Mouse (Mus musculus): ENCODE results near the gene Eepd1. TPM values are rescaled to one million over a fixed set of nuclear protein-coding genes. Genes with fewer than 3 reads are reported as not detected.

Gene Eepd1
- total and polyA plus RNA-seq, 3 experiments, result 0.05 TPM; not detected in 2

GRCm38 (mm10) chr9:25482999-25483347 is 1.6 kb downstream of the Eepd1 start:
- no peak for ATAC-seq (ENCODE audit: extremely low read depth, insufficient number of reproducible peaks, low FRiP score, poor library complexity, severe bottlenecking)
- no peaks in the 10 kb centered on the region for H3K9me3 ChIP-seq (replicated peaks)
- H3K27me3 ChIP-seq (ENCODE audit: insufficient read depth, low read length), result peaks cover 19% of the 10 kb centered on the region
- peaks cover 8% of the 10 kb centered on the region; the same call in 1 of the 2 replicates for H3K4me1 ChIP-seq (ENCODE audit: insufficient read depth, low read depth, low read length)
- H3K36me3 ChIP-seq (replicated peaks), result no peaks in the 10 kb centered on the region
- no peak for TF ChIP-seq CTCF (IDR thresholded peaks at IDR 0.05; ENCODE audit: low read depth, low read length)
- TF ChIP-seq TAL1 (conservative IDR thresholded peaks at IDR 0.05; ENCODE audit: low read depth, low read length), result no peak
- no peak for DNase-seq (ENCODE audit: low spot score)
- H3K4me3 ChIP-seq (ENCODE audit: low read depth, low read length), result no peak overlapping the region

GRCm38 (mm10) chr9:25483931-25484618 is 2.7 kb downstream of the Eepd1 start:
- TF ChIP-seq GATA1 (IDR thresholded peaks at IDR 0.05; ENCODE audit: borderline replicate concordance, low read length), result no peak
- no peak for TF ChIP-seq TAL1 (conservative IDR thresholded peaks at IDR 0.05; ENCODE audit: low read depth, low read length)
- no peak for TF ChIP-seq POLR2AphosphoS5 (IDR thresholded peaks at IDR 0.05; ENCODE audit: insufficient replicate concordance, low read depth, low read length)
- TF ChIP-seq GATA2 (IDR thresholded peaks at IDR 0.05; ENCODE audit: borderline replicate concordance, low read depth, low read length), result no peak
- no peak for TF ChIP-seq CTCF (IDR thresholded peaks at IDR 0.05; ENCODE audit: low read depth, low read length)
- Histone ChIP-seq H3K36me3 (replicated peaks) (no peaks in the 10 kb centered on the region), H3K4me3 (ENCODE audit: low read depth, low read length) (no peak overlapping the region), H3K4me1 (ENCODE audit: insufficient read depth, low read depth, low read length) (peaks cover 8% of the 10 kb centered on the region; the same call in 1 of the 2 replicates), H3K27me3 (ENCODE audit: insufficient read depth, low read length) (peaks cover 19% of the 10 kb centered on the region), H3K9me3 (replicated peaks) (no peaks in the 10 kb centered on the region)
- ATAC-seq (ENCODE audit: extremely low read depth, insufficient number of reproducible peaks, low FRiP score, poor library complexity, severe bottlenecking) (no peak), DNase-seq (ENCODE audit: low spot score) (no peak)

- DNase-seq (ENCODE audit: low spot score) (no peak), ATAC-seq (ENCODE audit: extremely low read depth, insufficient number of reproducible peaks, low FRiP score, poor library complexity, severe bottlenecking) (no peak)
- Histone ChIP-seq H3K36me3 (replicated peaks) (no peaks in the 10 kb centered on the region), H3K27me3 (ENCODE audit: insufficient read depth, low read length) (peaks cover 19% of the 10 kb centered on the region), H3K9me3 (replicated peaks) (no peaks in the 10 kb centered on the region), H3K4me1 (ENCODE audit: insufficient read depth, low read depth, low read length) (peaks cover 8% of the 10 kb centered on the region; the same call in 1 of the 2 replicates), H3K4me3 (ENCODE audit: low read depth, low read length) (no peak overlapping the region)
- TF ChIP-seq POLR2AphosphoS5 (IDR thresholded peaks at IDR 0.05; ENCODE audit: insufficient replicate concordance, low read depth, low read length) (no peak), GATA2 (IDR thresholded peaks at IDR 0.05; ENCODE audit: borderline replicate concordance, low read depth, low read length) (no peak), CTCF (IDR thresholded peaks at IDR 0.05; ENCODE audit: low read depth, low read length) (no peak), GATA1 (IDR thresholded peaks at IDR 0.05; ENCODE audit: borderline replicate concordance, low read length) (no peak), TAL1 (conservative IDR thresholded peaks at IDR 0.05; ENCODE audit: low read depth, low read length) (no peak)
Measured at GRCm38 (mm10) chr9:25484619-25484986, 3.3 kb downstream of the Eepd1 start.

GRCm38 (mm10) chr9:25485006-25485405 is 3.7 kb downstream of the Eepd1 start:
- TF ChIP-seq GATA1 (IDR thresholded peaks at IDR 0.05; ENCODE audit: borderline replicate concordance, low read length) (no peak), GATA2 (IDR thresholded peaks at IDR 0.05; ENCODE audit: borderline replicate concordance, low read depth, low read length) (no peak), CTCF (IDR thresholded peaks at IDR 0.05; ENCODE audit: low read depth, low read length) (no peak), POLR2AphosphoS5 (IDR thresholded peaks at IDR 0.05; ENCODE audit: insufficient replicate concordance, low read depth, low read length) (no peak), TAL1 (conservative IDR thresholded peaks at IDR 0.05; ENCODE audit: low read depth, low read length) (no peak)
- Histone ChIP-seq H3K36me3 (replicated peaks) (no peaks in the 10 kb centered on the region), H3K4me3 (ENCODE audit: low read depth, low read length) (no peak overlapping the region), H3K27me3 (ENCODE audit: insufficient read depth, low read length) (peaks cover 19% of the 10 kb centered on the region), H3K9me3 (replicated peaks) (no peaks in the 10 kb centered on the region), H3K4me1 (ENCODE audit: insufficient read depth, low read depth, low read length) (peaks cover 8% of the 10 kb centered on the region; the same call in 1 of the 2 replicates)
- DNase-seq (ENCODE audit: low spot score) (no peak), ATAC-seq (ENCODE audit: extremely low read depth, insufficient number of reproducible peaks, low FRiP score, poor library complexity, severe bottlenecking) (no peak)

- DNase-seq (ENCODE audit: low spot score), result no peak
- no peak overlapping the region for H3K4me3 ChIP-seq (ENCODE audit: low read depth, low read length)
- H3K27me3 ChIP-seq (ENCODE audit: insufficient read depth, low read length), result peaks cover 19% of the 10 kb centered on the region
- peaks cover 8% of the 10 kb centered on the region; the same call in 1 of the 2 replicates for H3K4me1 ChIP-seq (ENCODE audit: insufficient read depth, low read depth, low read length)
- H3K9me3 ChIP-seq (replicated peaks), result no peaks in the 10 kb centered on the region
- TF ChIP-seq GATA1 (IDR thresholded peaks at IDR 0.05; ENCODE audit: borderline replicate concordance, low read length) (no peak), GATA2 (IDR thresholded peaks at IDR 0.05; ENCODE audit: borderline replicate concordance, low read depth, low read length) (no peak), TAL1 (conservative IDR thresholded peaks at IDR 0.05; ENCODE audit: low read depth, low read length) (no peak), POLR2AphosphoS5 (IDR thresholded peaks at IDR 0.05; ENCODE audit: insufficient replicate concordance, low read depth, low read length) (no peak), CTCF (IDR thresholded peaks at IDR 0.05; ENCODE audit: low read depth, low read length) (no peak)
- no peaks in the 10 kb centered on the region for H3K36me3 ChIP-seq (replicated peaks)
- ATAC-seq (ENCODE audit: extremely low read depth, insufficient number of reproducible peaks, low FRiP score, poor library complexity, severe bottlenecking), result no peak
Measured at GRCm38 (mm10) chr9:25485406-25485805, 4.1 kb downstream of the Eepd1 start.

GRCm38 (mm10) chr9:25486246-25486807 is 5.0 kb downstream of the Eepd1 start:
- Histone ChIP-seq H3K4me1 (ENCODE audit: insufficient read depth, low read depth, low read length) (peaks cover 6% of the 10 kb centered on the region; the same call in 1 of the 2 replicates), H3K36me3 (replicated peaks) (no peaks in the 10 kb centered on the region), H3K4me3 (ENCODE audit: low read depth, low read length) (no peak overlapping the region), H3K9me3 (replicated peaks) (no peaks in the 10 kb centered on the region), H3K27me3 (ENCODE audit: insufficient read depth, low read length) (peaks cover 19% of the 10 kb centered on the region)
- ATAC-seq (ENCODE audit: extremely low read depth, insufficient number of reproducible peaks, low FRiP score, poor library complexity, severe bottlenecking) (no peak), DNase-seq (ENCODE audit: low spot score) (no peak)
- no peak for TF ChIP-seq TAL1 (conservative IDR thresholded peaks at IDR 0.05; ENCODE audit: low read depth, low read length)
- no peak for TF ChIP-seq GATA1 (IDR thresholded peaks at IDR 0.05; ENCODE audit: borderline replicate concordance, low read length)
- no peak for TF ChIP-seq CTCF (IDR thresholded peaks at IDR 0.05; ENCODE audit: low read depth, low read length)
- TF ChIP-seq GATA2 (IDR thresholded peaks at IDR 0.05; ENCODE audit: borderline replicate concordance, low read depth, low read length), result no peak
- TF ChIP-seq POLR2AphosphoS5 (IDR thresholded peaks at IDR 0.05; ENCODE audit: insufficient replicate concordance, low read depth, low read length), result no peak
